Mouse (Mus musculus): ENCODE data around the gene Lars2. TPM values are rescaled to one million over a fixed set of nuclear protein-coding genes. Genes with fewer than 3 reads are reported as not detected.
A peak's percentile ranks its signal among the peaks of the same experiment; 100 is the strongest.
"Not testable (repeated sequence)": the region's sequence is repeated elsewhere in the genome, so short reads cannot be mapped to it uniquely, and the experiment has no call there.

The Lars2 gene
- polyA plus RNA-seq, 1 experiment from 2014 or later: 1,018 TPM

DNA sequence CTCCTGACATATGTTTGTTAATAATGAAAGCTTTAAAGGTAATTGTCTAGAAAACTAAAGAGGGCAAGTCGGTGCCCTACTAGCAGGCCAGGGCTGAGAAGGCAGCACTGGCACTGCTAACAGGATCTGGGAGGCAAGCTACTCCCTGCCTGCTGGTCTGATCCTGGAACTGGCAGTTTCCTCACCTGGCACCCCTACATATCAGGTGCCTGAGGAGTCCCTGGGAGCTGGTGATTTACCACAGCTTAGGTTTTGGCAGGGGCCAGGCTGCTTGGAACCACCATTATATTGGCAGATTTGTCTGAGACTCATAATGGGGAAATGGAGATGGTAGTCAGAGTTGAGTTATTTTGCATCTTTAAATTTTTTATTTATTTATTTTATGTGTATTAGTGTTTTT, 38.5 kb downstream of the Lars2 start:
- H3K27me3 ChIP-seq (ENCODE audit: control insufficient read depth, insufficient read depth, low read length): no peaks in the 10 kb centered on the region
- ATAC-seq (ENCODE audit: insufficient number of reproducible peaks, low FRiP score, low TSS enrichment, low read depth) (no peak), DNase-seq (ENCODE audit: low spot score) (no peak)
- H3K4me1 ChIP-seq (ENCODE audit: control insufficient read depth, insufficient read depth, low read length): no peaks in the 10 kb centered on the region
- 82% methylated on average over 1 of the region's 1 CpGs for WGBS
- H3K9ac ChIP-seq (ENCODE audit: low read length): no peak overlapping the region
- no peak overlapping the region for H3K27ac ChIP-seq (replicated peaks; ENCODE audit: low read depth, low read length)
- H3K4me2 ChIP-seq (ENCODE audit: low read depth, severe bottlenecking): no peak overlapping the region
- H3K9me3 ChIP-seq (ENCODE audit: control insufficient read depth, low read length): no peaks in the 10 kb centered on the region
- no peak overlapping the region for H3K4me3 ChIP-seq (ENCODE audit: low read depth, low read length)
- H3K36me3 ChIP-seq (ENCODE audit: control insufficient read depth, insufficient read depth, low read length): no peaks in the 10 kb centered on the region

DNA sequence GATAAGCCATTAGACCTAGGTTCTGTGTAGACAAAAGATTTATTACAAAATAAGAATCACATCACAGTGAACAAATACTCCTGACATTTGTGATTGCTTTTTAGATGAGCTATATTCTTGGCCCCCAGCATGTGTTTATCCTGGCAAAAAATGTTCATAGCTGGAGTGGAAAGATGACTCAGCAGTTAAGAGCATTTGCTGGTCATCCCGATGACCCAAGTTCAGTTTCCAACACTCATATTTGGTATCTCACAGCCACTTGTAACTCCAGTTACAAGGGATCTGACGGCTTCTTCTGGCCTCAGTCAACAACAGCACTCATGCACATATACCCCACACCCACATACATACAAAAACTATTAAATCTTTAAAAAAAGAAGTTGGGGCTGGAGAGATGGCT, 42.0 kb downstream of the Lars2 start:
- no peak overlapping the region for H3K9ac ChIP-seq (ENCODE audit: low read length)
- 95% methylated on average over 2 of the region's 2 CpGs for WGBS
- no peaks in the 10 kb centered on the region for H3K4me1 ChIP-seq (ENCODE audit: control insufficient read depth, insufficient read depth, low read length)
- H3K27ac ChIP-seq (replicated peaks; ENCODE audit: low read depth, low read length): no peak overlapping the region
- H3K4me2 ChIP-seq (ENCODE audit: low read depth, severe bottlenecking): no peak overlapping the region
- H3K36me3 ChIP-seq (ENCODE audit: control insufficient read depth, insufficient read depth, low read length): no peaks in the 10 kb centered on the region; the same call in 1 of the 2 replicates
- no peak overlapping the region for H3K4me3 ChIP-seq (ENCODE audit: low read depth, low read length)
- DNase-seq (ENCODE audit: low spot score) (no peak), ATAC-seq (ENCODE audit: insufficient number of reproducible peaks, low FRiP score, low TSS enrichment, low read depth) (no peak)
- no peaks in the 10 kb centered on the region for H3K9me3 ChIP-seq (ENCODE audit: control insufficient read depth, low read length)
- no peaks in the 10 kb centered on the region for H3K27me3 ChIP-seq (ENCODE audit: control insufficient read depth, insufficient read depth, low read length)

DNA sequence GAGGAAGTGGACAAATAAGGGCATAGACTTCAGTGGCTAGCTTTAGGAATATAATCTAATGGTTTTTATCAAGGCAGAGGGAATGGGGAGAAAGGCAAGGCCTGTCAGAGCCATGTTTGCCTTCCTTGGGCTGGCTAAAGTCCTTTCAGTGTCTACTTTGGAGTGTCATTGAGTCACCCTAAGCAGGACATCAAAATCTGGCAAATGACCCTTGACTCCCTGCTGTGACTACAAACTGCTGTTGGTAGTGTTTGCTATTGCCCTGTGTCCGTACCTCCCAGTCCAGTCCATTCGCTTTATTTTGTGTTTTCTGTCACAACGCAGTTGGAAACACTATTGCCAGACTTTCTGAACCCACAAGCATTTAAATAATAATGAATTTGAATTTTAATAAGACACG, 63.1 kb downstream of the Lars2 start:
- H3K4me1 ChIP-seq (ENCODE audit: control insufficient read depth, insufficient read depth, low read length): no peaks in the 10 kb centered on the region
- ATAC-seq (ENCODE audit: insufficient number of reproducible peaks, low FRiP score, low TSS enrichment, low read depth) (no peak), DNase-seq (ENCODE audit: low spot score) (no peak)
- no peaks in the 10 kb centered on the region for H3K9me3 ChIP-seq (ENCODE audit: control insufficient read depth, low read length)
- no peak overlapping the region for H3K27ac ChIP-seq (replicated peaks; ENCODE audit: low read depth, low read length)
- WGBS: 75% methylated on average over 4 of the region's 4 CpGs
- H3K4me3 ChIP-seq (ENCODE audit: low read depth, low read length): no peak overlapping the region
- no peaks in the 10 kb centered on the region for H3K36me3 ChIP-seq (ENCODE audit: control insufficient read depth, insufficient read depth, low read length)
- H3K9ac ChIP-seq (ENCODE audit: low read length): no peak overlapping the region
- H3K27me3 ChIP-seq (ENCODE audit: control insufficient read depth, insufficient read depth, low read length): no peaks in the 10 kb centered on the region
- H3K4me2 ChIP-seq (ENCODE audit: low read depth, severe bottlenecking): no peak overlapping the region

DNA sequence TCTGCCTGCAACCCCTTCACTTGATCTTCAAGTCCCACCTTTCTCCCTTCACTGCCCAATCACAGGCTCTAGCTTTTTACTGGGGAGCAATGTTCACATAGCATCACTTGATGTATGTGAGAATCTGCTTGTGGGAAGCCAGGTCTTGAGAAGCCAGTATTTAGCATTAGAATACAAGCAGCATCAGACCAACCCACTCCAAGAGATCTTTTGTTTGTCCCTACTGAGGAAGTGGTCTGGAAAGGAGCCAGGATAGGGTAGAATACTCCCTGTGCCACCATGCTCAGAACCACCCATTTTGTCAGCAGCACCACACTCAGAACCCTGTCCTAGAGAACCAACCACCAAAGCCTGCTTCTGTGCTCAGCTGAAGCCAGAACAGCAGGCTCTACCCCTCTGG, 64.2 kb downstream of the Lars2 start:
- ATAC-seq (ENCODE audit: insufficient number of reproducible peaks, low FRiP score, low TSS enrichment, low read depth): no peak
- Histone ChIP-seq H3K9ac (ENCODE audit: low read length) (no peak overlapping the region), H3K36me3 (ENCODE audit: control insufficient read depth, insufficient read depth, low read length) (no peaks in the 10 kb centered on the region), H3K4me2 (ENCODE audit: low read depth, severe bottlenecking) (no peak overlapping the region), H3K27ac (replicated peaks; ENCODE audit: low read depth, low read length) (no peak overlapping the region), H3K9me3 (ENCODE audit: control insufficient read depth, low read length) (no peaks in the 10 kb centered on the region), H3K4me1 (ENCODE audit: control insufficient read depth, insufficient read depth, low read length) (no peaks in the 10 kb centered on the region), H3K27me3 (ENCODE audit: control insufficient read depth, insufficient read depth, low read length) (no peaks in the 10 kb centered on the region), H3K4me3 (ENCODE audit: low read depth, low read length) (no peak overlapping the region)
- DNase-seq (ENCODE audit: low spot score): no peak

DNA sequence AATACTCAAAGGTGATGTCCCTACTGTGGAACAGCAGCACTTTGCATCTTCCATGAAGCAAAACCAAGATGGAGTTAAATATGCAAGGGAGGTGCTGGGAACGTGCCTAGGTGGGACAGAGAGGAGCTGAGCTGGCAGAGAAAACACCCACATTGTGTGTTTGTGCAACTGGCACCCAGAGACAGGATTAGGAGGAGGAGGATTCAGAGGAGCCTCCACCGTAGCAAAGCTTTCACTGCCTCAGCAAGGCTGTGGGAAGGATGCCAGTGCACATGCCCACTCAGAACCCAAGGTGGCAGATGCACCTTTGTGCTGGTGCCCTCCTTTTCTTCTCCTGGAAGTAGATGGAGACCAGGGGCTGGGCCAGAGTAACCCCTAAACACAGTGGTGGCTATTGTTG, 71.5 kb downstream of the Lars2 start:
- Histone ChIP-seq H3K27me3 (ENCODE audit: control insufficient read depth, insufficient read depth, low read length) (no peaks in the 10 kb centered on the region), H3K9me3 (ENCODE audit: control insufficient read depth, low read length) (no peaks in the 10 kb centered on the region), H3K4me1 (ENCODE audit: control insufficient read depth, insufficient read depth, low read length) (no peaks in the 10 kb centered on the region), H3K4me3 (ENCODE audit: low read depth, low read length) (no peak overlapping the region), H3K9ac (ENCODE audit: low read length) (no peak overlapping the region), H3K27ac (replicated peaks; ENCODE audit: low read depth, low read length) (no peak overlapping the region), H3K4me2 (ENCODE audit: low read depth, severe bottlenecking) (no peak overlapping the region), H3K36me3 (ENCODE audit: control insufficient read depth, insufficient read depth, low read length) (no peaks in the 10 kb centered on the region)
- DNase-seq (ENCODE audit: low spot score): no peak
- 85% methylated on average over 2 of the region's 2 CpGs for WGBS
- ATAC-seq (ENCODE audit: insufficient number of reproducible peaks, low FRiP score, low TSS enrichment, low read depth): no peak

DNA sequence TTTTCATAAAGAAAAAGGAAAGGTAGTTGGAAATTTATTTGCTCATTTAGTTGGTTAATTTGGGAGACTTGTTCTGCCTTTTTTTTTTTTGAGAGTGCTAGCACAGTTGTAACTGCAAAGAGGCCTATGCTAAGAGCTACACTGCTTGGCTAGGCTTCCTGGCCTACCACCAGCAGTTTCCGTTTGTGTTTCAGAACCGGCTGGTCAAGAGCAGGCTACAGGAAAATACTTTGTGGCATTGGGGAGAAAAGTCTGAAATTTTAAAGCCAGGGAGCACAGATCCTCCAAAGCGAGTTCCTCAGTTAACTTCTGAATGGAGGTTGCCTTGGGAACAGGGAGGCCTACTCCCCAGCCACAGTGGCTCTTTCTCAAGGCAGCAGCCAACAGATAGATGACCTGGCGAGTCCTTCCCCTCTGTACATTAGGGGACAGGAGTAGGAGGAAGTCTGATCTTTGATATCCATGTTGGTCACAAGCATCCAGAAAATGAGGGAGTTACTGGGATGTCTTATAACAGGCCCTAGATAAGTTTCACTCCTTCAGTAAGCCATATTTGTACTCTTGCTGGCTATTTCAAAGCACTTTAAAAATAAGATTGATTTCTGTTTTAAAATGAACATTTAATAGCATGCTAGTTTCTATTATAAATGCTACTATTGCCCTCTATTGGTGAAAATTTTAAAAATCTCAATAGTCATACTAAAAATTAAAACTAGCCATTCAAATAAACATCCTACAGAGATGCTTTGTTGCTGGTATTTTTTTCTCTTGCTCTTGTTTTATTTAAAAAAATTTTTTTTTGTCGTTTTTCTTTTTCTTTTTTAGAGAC, 73.7 kb downstream of the Lars2 start:
- Histone ChIP-seq H3K27me3 (ENCODE audit: control insufficient read depth, insufficient read depth, low read length) (no peaks in the 10 kb centered on the region), H3K9me3 (ENCODE audit: control insufficient read depth, low read length) (no peaks in the 10 kb centered on the region), H3K9ac (ENCODE audit: low read length) (no peak overlapping the region), H3K27ac (replicated peaks; ENCODE audit: low read depth, low read length) (no peak overlapping the region), H3K36me3 (ENCODE audit: control insufficient read depth, insufficient read depth, low read length) (no peaks in the 10 kb centered on the region), H3K4me2 (ENCODE audit: low read depth, severe bottlenecking) (no peak overlapping the region), H3K4me1 (ENCODE audit: control insufficient read depth, insufficient read depth, low read length) (no peaks in the 10 kb centered on the region), H3K4me3 (ENCODE audit: low read depth, low read length) (no peak overlapping the region)
- ATAC-seq (ENCODE audit: insufficient number of reproducible peaks, low FRiP score, low TSS enrichment, low read depth) (no peak), DNase-seq (ENCODE audit: low spot score) (no peak)
- 71% methylated on average over 5 of the region's 5 CpGs for WGBS

DNA sequence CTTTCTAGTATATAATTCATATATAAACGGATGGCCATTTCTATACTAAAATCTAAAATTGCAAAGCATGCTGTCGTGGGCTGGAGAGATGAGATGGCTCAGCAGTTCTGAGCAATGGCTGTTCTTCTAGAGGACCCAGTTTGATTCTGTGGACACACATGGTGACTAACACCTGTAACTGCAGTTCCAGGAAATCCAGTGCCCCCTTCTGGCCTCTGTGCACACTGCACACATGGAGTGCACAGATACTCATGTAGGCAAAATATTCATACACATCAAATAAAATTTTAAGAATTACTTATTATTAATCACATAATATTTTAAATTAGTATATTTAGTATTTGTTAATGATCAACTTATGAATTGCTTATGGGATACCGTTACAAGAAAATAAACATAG, 80.4 kb downstream of the Lars2 start:
- not testable (repeated sequence) for H3K9ac ChIP-seq (ENCODE audit: low read length); ATAC-seq (ENCODE audit: insufficient number of reproducible peaks, low FRiP score, low TSS enrichment, low read depth); H3K36me3 ChIP-seq (ENCODE audit: control insufficient read depth, insufficient read depth, low read length); H3K27ac ChIP-seq (replicated peaks; ENCODE audit: low read depth, low read length); H3K9me3 ChIP-seq (ENCODE audit: control insufficient read depth, low read length); H3K4me1 ChIP-seq (ENCODE audit: control insufficient read depth, insufficient read depth, low read length); H3K4me3 ChIP-seq (ENCODE audit: low read depth, low read length); H3K4me2 ChIP-seq (ENCODE audit: low read depth, severe bottlenecking); H3K27me3 ChIP-seq (ENCODE audit: control insufficient read depth, insufficient read depth, low read length)
- peak; percentile 30 for DNase-seq (ENCODE audit: low spot score)
- WGBS: 96% methylated on average over 2 of the region's 3 CpGs

DNA sequence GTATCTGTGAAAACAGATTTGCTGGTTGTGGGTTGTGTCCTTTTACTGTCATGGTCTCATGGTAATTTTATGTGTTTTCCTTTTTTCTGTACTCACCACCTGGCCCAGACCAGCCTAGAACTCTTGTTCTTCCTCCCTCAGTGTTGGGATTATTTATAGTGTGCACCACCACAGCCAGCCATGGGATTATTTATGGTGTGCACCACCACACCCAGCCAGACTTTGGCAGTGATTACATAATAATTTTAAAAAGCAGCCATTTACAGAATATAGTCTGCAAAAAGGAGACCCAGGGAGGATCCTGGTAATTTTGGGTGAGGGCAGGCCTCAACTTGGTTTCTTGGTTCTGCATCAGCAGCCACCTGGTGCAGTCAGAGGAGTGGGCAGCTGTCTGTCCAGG, 81.9 kb downstream of the Lars2 start:
- H3K9ac ChIP-seq (ENCODE audit: low read length): no peak overlapping the region
- H3K4me1 ChIP-seq (ENCODE audit: control insufficient read depth, insufficient read depth, low read length): no peaks in the 10 kb centered on the region
- DNase-seq (ENCODE audit: low spot score): no peak
- H3K27me3 ChIP-seq (ENCODE audit: control insufficient read depth, insufficient read depth, low read length): no peaks in the 10 kb centered on the region
- no peaks in the 10 kb centered on the region for H3K9me3 ChIP-seq (ENCODE audit: control insufficient read depth, low read length)
- no peak overlapping the region for H3K4me2 ChIP-seq (ENCODE audit: low read depth, severe bottlenecking)
- no peaks in the 10 kb centered on the region for H3K36me3 ChIP-seq (ENCODE audit: control insufficient read depth, insufficient read depth, low read length)
- no peak for ATAC-seq (ENCODE audit: insufficient number of reproducible peaks, low FRiP score, low TSS enrichment, low read depth)
- H3K27ac ChIP-seq (replicated peaks; ENCODE audit: low read depth, low read length): no peak overlapping the region
- no peak overlapping the region for H3K4me3 ChIP-seq (ENCODE audit: low read depth, low read length)

DNA sequence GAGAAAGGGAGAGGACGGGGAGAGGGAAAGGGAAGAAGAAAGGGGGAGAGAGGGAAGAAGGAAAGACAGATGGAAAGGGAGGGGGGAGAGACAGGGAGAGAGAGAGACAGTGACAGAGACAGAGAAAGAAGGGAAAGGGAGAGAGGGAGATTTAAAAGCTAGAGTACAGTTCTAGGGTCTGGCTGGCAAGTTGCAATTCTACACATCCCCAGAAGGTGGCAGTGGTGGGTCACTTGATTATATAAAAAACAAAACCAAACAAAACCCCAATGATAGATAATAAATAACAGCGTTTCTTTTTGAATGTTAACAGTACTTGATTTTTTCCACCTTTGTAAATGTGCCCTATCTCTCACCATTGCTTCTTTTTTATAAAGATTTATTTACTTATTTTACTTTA, 83.4 kb downstream of the Lars2 start:
- no peak overlapping the region for H3K4me3 ChIP-seq (ENCODE audit: low read depth, low read length)
- WGBS: 46% methylated on average over 2 of the region's 2 CpGs
- H3K4me1 ChIP-seq (ENCODE audit: control insufficient read depth, insufficient read depth, low read length): no peaks in the 10 kb centered on the region
- peak; percentile 72 for DNase-seq (ENCODE audit: low spot score)
- H3K9me3 ChIP-seq (ENCODE audit: control insufficient read depth, low read length): no peaks in the 10 kb centered on the region
- H3K36me3 ChIP-seq (ENCODE audit: control insufficient read depth, insufficient read depth, low read length): no peaks in the 10 kb centered on the region
- no peaks in the 10 kb centered on the region for H3K27me3 ChIP-seq (ENCODE audit: control insufficient read depth, insufficient read depth, low read length)
- H3K4me2 ChIP-seq (ENCODE audit: low read depth, severe bottlenecking): no peak overlapping the region
- ATAC-seq (ENCODE audit: insufficient number of reproducible peaks, low FRiP score, low TSS enrichment, low read depth): no peak
- H3K27ac ChIP-seq (replicated peaks; ENCODE audit: low read depth, low read length): no peak overlapping the region
- H3K9ac ChIP-seq (ENCODE audit: low read length): no peak overlapping the region

Data from limb, embryonic 11.5 days (tissue).